Mouse (Mus musculus) intestine, embryonic 16.5 days (tissue): Measurements from ENCODE around the gene Cd47. TPM values are rescaled to one million over a fixed set of nuclear protein-coding genes. Genes with fewer than 3 reads are reported as not detected.
A peak's percentile ranks its signal among the peaks of the same experiment; 100 is the strongest.

Source experiments
- ATAC-seq: fragments of 200-750 bp; cut with Nextera tagmentation; 2 replicates; pipeline ENCODE4 v1.8.0; 2017; ENCODE audit warnings: moderate TSS enrichment, moderate library complexity
- H3K27ac ChIP-seq: fragments of 300-500 bp; sonication (generic); 2 replicates; pipeline ENCODE4 v1.5.1; 2014; ENCODE audit warnings: mild to moderate bottlenecking, low read length
- H3K27me3 ChIP-seq: fragments of 300-500 bp; sonication (generic); replicated peaks from 2 replicates; pipeline ENCODE4 v1.6.1; 2014; ENCODE audit warnings: low read length, control low read depth, mixed read lengths; ENCODE audit not compliant: control insufficient read depth, insufficient read depth
- H3K36me3 ChIP-seq: fragments of 300-500 bp; sonication (generic); 2 replicates; pipeline ENCODE4 v1.6.1; 2014; ENCODE audit warnings: low read length, control low read depth; ENCODE audit not compliant: control insufficient read depth, insufficient read depth
- H3K4me1 ChIP-seq: fragments of 300-500 bp; sonication (generic); 2 replicates; pipeline ENCODE4 v1.6.1; 2014; ENCODE audit warnings: low read length, control low read depth, mixed read lengths; ENCODE audit not compliant: control insufficient read depth, insufficient read depth
- H3K4me2 ChIP-seq: fragments of 300-500 bp; sonication (generic); 2 replicates; pipeline ENCODE4 v1.6.1; 2014; ENCODE audit warnings: low read depth, low read length, control low read depth
- H3K4me3 ChIP-seq: fragments of 300-500 bp; sonication (generic); 2 replicates; pipeline ENCODE4 v1.5.1; 2014; ENCODE audit warnings: mild to moderate bottlenecking, low read length
- H3K9ac ChIP-seq: fragments of 300-500 bp; sonication (generic); 2 replicates; pipeline ENCODE4 v1.6.1; 2014; ENCODE audit warnings: low read depth, low read length
- H3K9me3 ChIP-seq: fragments of 300-500 bp; sonication (generic); 2 replicates; pipeline ENCODE4 v1.6.1; 2016; ENCODE audit warnings: low read length, control low read depth; ENCODE audit not compliant: control insufficient read depth
- WGBS: fragments of 180-500 bp; shearing (Covaris S2); extraction: QIAGEN DNeasy Blood & Tissue Kit; methylation state at CpG from one replicate; pipeline ENCODE4 v1.1.7; 2014; 5-methylcytosine and 5-hydroxymethylcytosine counted together
- polyA plus RNA-seq: library from polyadenylated mRNA; unstranded; fragments of >200 nt; fragmentation: Nextera tagmentation; extraction: Ambion mirVana; gene quantifications from 2 replicates; pipeline ENCODE4 v1.2.1, GENCODE M21; 2015

The Cd47 gene
- polyA plus RNA-seq, 1 experiment from 2014 or later: 80.3 TPM

DNA sequence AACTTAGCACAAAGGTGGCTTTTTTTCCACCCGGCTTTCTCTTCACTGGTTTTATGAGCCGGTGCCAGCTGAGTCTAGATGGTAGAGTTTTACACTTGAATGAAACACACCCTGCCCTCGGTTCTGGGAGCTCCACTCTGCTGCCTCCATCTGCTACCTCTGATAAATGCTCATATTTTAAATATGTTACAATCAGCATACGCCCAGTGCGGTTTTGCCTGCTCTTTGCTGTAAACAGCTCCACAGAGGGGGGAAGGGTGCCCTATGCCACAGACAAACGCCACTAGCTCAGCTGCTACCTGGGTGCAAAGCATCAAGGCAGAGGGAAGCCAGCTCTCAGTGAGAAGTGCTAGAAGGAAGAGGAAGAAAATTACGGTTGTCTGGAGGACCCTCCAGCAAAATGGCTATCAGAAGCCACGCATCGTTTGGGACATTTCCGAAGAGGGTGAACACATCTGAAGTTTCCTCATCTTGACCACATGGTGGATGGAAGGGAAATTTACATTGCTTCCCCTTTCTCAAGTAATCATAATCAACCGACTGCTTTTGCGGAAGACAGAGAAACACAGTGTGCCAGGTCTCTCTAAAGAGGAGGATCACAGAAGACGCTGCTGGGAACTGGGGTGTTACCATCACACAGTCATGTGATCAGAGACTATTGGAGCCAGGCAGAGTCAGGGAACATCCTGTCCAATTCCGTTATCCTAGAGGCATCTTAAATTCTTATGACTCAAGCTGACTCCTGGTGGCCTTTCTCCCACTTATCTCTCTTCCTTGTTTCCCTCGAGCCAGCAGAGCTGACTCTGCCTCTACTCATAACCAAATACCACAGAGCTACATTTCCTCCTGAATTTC, 39.6 kb downstream of the Cd47 start:
- no peak overlapping the region for H3K4me2 ChIP-seq
- H3K9me3 ChIP-seq: no peaks in the 10 kb centered on the region
- H3K36me3 ChIP-seq: no peaks in the 10 kb centered on the region
- peak; percentile 94 for ATAC-seq
- 53% methylated on average over 15 of the region's 15 CpGs for WGBS
- H3K27ac ChIP-seq: no peak overlapping the region
- H3K27me3 ChIP-seq: no peaks in the 10 kb centered on the region
- no peaks in the 10 kb centered on the region for H3K4me1 ChIP-seq
- H3K4me3 ChIP-seq: no peak overlapping the region
- H3K9ac ChIP-seq: no peak overlapping the region

DNA sequence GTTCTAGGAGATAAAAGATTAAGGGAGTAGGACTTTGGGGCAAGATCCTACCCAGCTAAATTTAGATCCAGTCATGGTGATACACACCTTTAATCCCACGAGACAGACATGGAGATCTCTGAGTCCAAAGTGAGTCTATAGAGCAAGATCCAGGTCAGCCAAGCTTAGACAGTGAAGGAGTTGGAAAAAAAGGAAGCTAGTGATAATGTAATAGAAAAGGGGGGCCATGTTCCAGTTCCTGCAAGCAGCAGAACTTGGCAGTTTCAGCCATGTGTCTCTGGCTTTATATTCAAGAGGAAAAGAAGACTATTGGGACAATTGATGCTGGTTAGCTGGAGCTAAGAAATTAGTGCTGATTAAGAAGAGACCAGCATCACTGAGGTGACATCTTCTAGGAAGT, 43.4 kb downstream of the Cd47 start:
- ATAC-seq: no peak
- Histone ChIP-seq H3K9me3 (no peaks in the 10 kb centered on the region), H3K36me3 (no peaks in the 10 kb centered on the region), H3K4me1 (no peaks in the 10 kb centered on the region), H3K4me3 (no peak overlapping the region), H3K27ac (no peak overlapping the region), H3K9ac (no peak overlapping the region), H3K27me3 (no peaks in the 10 kb centered on the region), H3K4me2 (no peak overlapping the region)
- WGBS: 87% methylated on average over 1 of the region's 1 CpGs

DNA sequence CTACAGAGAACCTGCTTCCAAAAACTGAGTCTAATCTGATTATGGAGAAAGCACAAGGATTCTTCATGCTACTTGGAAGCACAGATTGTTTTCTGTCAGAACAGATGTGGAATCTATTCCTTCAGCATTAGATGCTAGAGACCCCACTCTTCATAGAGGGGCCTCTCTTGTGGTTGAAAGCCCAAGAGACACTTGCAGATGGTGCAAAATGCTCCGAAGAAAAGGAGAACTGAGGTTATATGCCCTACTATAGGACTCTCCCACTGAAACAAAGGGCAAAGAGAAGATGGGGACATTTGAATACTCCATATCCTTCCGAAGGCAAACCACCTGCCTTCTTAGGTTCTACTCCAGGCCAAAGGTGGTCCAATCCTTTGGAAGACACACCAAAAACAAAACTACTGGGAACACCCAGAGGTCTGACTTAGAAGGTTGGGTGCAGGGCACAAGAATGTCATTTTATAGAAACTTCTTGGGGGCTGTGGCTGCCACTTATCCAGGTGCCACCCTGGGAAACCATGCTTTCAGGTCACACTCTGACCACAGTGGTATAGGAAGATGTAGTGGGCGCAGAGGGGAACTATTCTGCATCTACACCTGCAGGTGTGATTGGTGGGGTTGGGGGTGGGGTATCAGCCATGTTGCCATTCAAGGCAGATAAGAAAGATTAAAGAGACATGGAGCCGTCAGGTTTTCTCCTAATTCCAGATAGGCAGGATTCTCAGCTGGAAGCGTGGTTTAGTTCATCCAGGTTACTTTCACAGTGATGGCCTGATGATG, 47.1 kb downstream of the Cd47 start:
- no peaks in the 10 kb centered on the region for H3K36me3 ChIP-seq
- 81% methylated on average over 5 of the region's 5 CpGs for WGBS
- no peak overlapping the region for H3K27ac ChIP-seq
- no peak overlapping the region for H3K4me2 ChIP-seq
- H3K27me3 ChIP-seq: no peaks in the 10 kb centered on the region
- H3K4me1 ChIP-seq: no peaks in the 10 kb centered on the region
- ATAC-seq: no peak
- no peak overlapping the region for H3K4me3 ChIP-seq
- no peak overlapping the region for H3K9ac ChIP-seq
- no peaks in the 10 kb centered on the region for H3K9me3 ChIP-seq

DNA sequence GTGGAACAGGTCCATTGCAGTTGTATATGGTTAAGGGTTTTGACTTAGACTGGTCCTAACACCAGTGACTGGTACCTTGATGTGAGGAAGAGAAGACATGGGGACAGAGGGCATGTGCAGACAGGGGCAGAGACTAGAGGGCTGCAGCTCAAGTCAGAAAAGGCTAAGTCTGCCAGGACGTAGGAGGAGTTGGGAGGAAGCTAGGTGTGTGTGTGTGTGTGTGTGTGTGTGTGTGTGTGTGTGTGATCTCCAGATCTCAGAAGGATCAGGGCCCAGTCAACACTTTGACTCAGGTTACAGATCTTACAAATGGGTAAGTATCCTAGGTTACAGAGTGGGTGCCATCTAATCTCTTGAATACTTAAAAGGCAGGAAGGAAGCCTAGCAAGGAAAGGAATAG, 48.3 kb downstream of the Cd47 start:
- Histone ChIP-seq H3K4me2 (no peak overlapping the region), H3K9me3 (no peaks in the 10 kb centered on the region), H3K27me3 (no peaks in the 10 kb centered on the region), H3K4me1 (no peaks in the 10 kb centered on the region), H3K36me3 (no peaks in the 10 kb centered on the region), H3K27ac (no peak overlapping the region), H3K9ac (no peak overlapping the region), H3K4me3 (no peak overlapping the region)
- 86% methylated on average over 1 of the region's 1 CpGs for WGBS
- no peak for ATAC-seq

DNA sequence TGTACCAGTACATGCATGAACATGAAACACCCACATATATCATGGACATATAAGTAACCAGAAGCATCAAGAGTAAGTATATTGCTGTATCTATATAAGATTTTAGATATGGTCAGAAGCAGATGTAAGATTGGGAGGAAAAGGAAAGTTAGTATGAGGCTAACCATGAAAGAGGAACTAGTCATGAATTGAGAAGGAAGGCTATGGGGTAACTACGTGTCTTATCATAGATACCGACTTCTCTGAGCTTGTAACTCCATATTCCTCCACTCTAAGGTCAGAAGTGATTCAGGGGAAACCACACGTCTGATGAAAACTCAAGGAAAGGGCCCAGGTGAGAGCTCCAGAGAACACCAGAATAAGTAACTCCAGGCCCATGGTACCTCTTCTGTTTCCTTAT, 52.6 kb downstream of the Cd47 start:
- no peaks in the 10 kb centered on the region for H3K9me3 ChIP-seq
- no peaks in the 10 kb centered on the region for H3K36me3 ChIP-seq
- no peak overlapping the region for H3K9ac ChIP-seq
- H3K27me3 ChIP-seq: no peaks in the 10 kb centered on the region
- H3K27ac ChIP-seq: no peak overlapping the region
- whole genome bisulfite sequencing: 90% methylated on average over 3 of the region's 3 CpGs
- H3K4me2 ChIP-seq: no peak overlapping the region
- peaks cover 5% of the 10 kb centered on the region; the same call in 1 of the 2 replicates for H3K4me1 ChIP-seq
- ATAC-seq: no peak
- no peak overlapping the region for H3K4me3 ChIP-seq

DNA sequence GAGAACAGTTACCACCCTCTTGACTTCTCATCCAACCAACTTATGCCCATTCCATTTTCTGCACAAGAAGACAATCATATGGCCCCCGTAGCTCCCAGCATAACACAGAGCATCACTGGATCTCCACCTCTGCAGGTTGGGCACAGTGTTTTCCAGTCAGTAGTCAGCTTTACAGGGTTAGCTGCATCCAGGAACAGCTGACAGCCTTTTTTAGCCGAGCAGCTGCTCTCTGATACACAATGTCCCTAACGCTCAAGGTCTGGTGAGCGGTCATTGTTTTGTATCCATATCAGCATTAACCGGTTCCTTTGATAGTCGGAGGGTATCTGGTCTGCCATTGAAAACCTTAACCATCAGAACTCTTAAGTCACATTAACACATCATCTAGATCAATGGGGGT, 53.3 kb downstream of the Cd47 start:
- no peaks in the 10 kb centered on the region for H3K36me3 ChIP-seq
- no peak overlapping the region for H3K4me2 ChIP-seq
- WGBS: 93% methylated on average over 6 of the region's 6 CpGs
- ATAC-seq: no peak
- H3K9me3 ChIP-seq: no peaks in the 10 kb centered on the region
- no peak overlapping the region for H3K4me3 ChIP-seq
- no peak overlapping the region for H3K9ac ChIP-seq
- H3K27me3 ChIP-seq: no peaks in the 10 kb centered on the region
- peaks cover 11% of the 10 kb centered on the region for H3K4me1 ChIP-seq
- no peak overlapping the region for H3K27ac ChIP-seq

DNA sequence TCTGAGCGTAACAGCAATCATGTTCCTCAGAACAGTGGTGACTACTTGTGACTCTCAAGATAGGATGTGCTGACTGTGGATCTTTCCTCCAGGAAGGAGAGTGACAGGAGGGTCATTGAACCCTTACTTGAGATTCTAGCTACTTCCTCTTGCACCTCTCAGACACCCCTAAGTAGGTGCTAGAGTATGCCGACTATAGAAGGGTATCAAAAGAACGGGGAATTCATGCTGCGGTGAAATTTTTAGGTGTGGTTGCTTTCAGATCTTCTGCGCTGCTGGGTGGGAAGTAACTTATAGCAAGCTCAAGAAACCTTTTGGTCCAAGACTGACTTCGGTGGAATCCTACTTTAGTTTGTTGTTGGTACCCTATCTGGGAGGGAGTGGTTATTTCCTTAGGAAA, 53.9 kb downstream of the Cd47 start:
- no peak overlapping the region for H3K4me3 ChIP-seq
- peaks cover 16% of the 10 kb centered on the region for H3K4me1 ChIP-seq
- ATAC-seq: no peak
- H3K9ac ChIP-seq: no peak overlapping the region
- WGBS: 87% methylated on average over 6 of the region's 6 CpGs
- no peaks in the 10 kb centered on the region for H3K27me3 ChIP-seq
- no peaks in the 10 kb centered on the region for H3K9me3 ChIP-seq
- peak overlapping the region; percentile 71; the same call in 1 of the 2 replicates for H3K4me2 ChIP-seq
- no peaks in the 10 kb centered on the region for H3K36me3 ChIP-seq
- H3K27ac ChIP-seq: peak overlapping the region; percentile 99; the same call in 1 of the 2 replicates

DNA sequence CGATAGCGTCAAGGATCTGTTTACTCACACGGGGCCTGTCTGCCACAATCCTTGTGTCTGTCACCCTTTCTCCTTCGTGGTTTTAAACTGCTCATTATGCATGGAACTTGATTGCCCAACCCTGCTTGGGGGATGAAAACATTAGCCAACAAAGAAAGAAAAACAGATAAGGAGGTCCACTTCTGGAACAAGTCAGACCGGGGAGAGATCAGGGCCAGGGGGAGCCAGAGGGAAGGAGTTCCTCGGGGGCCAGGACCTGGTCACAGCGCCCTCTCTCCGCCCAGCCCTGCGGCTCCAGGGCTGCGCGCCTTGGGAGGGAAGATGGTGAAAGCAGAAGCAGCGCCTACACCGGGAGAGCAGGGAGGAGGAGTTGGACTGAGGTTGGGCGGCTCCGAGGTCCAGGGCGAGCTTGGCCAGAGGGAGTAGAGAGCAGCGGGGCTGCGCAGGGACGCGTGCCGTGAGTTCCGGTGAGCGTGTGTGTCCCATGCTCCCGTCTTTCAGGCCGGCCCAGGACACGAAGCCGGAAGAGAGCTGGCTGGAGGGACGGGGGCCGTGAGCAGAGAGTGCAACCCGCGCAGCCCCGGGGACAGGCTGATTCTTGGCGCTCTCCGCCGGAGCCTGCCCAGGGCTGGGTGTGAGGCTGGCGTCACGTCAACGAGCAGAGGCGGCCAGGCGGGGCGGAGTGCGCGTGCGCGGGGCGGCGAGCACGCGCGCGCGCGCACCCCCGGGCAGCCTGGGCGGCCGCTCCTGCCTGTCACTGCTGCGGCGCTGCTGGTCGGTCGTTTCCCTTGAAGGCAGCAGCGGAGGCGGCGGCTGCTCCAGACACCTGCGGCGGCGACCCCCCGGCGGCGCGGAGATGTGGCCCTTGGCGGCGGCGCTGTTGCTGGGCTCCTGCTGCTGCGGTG, 54.9 kb downstream of the Cd47 start:
- Histone ChIP-seq H3K36me3 (no peaks in the 10 kb centered on the region), H3K27ac (peak overlapping the region; percentile 99), H3K9me3 (no peaks in the 10 kb centered on the region), H3K4me1 (peaks cover 20% of the 10 kb centered on the region), H3K27me3 (no peaks in the 10 kb centered on the region), H3K4me2 (peak overlapping the region; percentile 71), H3K9ac (peak overlapping the region; percentile 93), H3K4me3 (peak overlapping the region; percentile 92)
- ATAC-seq: peak; percentile 98
- 1% methylated on average over 71 of the region's 74 CpGs for WGBS
